Mouse (Mus musculus): ENCODE measurements around the gene Tex14. TPM values are rescaled to one million over a fixed set of nuclear protein-coding genes. Genes with fewer than 3 reads are reported as not detected.
"Not testable (repeated sequence)": the region's sequence is repeated elsewhere in the genome, so short reads cannot be mapped to it uniquely, and the experiment has no call there.

Gene Tex14
- total and polyA plus RNA-seq, 2 experiments from 2014 or later: 0.23 to 0.81 TPM

DNA sequence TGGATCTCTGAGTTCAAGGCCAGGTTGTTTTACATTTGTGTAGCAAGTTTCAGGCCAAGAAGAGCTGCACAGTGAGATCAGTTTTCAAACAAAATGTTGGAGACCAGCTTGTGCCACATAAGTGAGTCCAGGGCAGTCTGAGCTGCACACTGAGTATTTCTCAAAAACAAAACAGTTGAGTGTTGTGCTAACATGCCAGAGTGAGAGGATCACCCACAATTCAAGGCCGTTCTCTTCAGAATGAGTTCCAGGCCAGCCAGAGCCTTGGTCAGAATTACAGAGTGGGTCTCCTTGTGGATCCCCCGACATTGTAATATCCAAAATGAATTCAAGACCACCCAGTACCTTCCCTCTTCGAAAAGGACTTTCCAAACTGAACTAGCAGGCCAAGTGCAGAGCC, 41.3 kb downstream of the Tex14 start:
- 91% methylated on average over 3 of the region's 3 CpGs for WGBS
- Histone ChIP-seq H3K9ac (no peak overlapping the region), H3K36me3 (ENCODE audit: insufficient read depth) (no peaks in the 10 kb centered on the region), H3K4me1 (ENCODE audit: insufficient read depth) (no peaks in the 10 kb centered on the region; the same call in 1 of the 2 replicates), H3K4me2 (ENCODE audit: low read depth) (no peak overlapping the region), H3K27me3 (ENCODE audit: insufficient read depth, low read length) (no peaks in the 10 kb centered on the region), H3K27ac (ENCODE audit: low read depth, low read length) (no peak overlapping the region), H3K9me3 (ENCODE audit: low read length) (no peaks in the 10 kb centered on the region), H3K4me3 (ENCODE audit: low read depth, low read length) (no peak overlapping the region)
- DNase-seq (no peak), ATAC-seq (no peak)
- TF ChIP-seq CTCF (IDR thresholded peaks at IDR 0.05; ENCODE audit: low read depth): no peak

- Histone ChIP-seq H3K4me1 (ENCODE audit: insufficient read depth) (no peaks in the 10 kb centered on the region; the same call in 1 of the 2 replicates), H3K4me3 (ENCODE audit: low read depth, low read length) (no peak overlapping the region), H3K4me2 (ENCODE audit: low read depth) (no peak overlapping the region), H3K27me3 (ENCODE audit: insufficient read depth, low read length) (no peaks in the 10 kb centered on the region), H3K36me3 (ENCODE audit: insufficient read depth) (no peaks in the 10 kb centered on the region), H3K9me3 (ENCODE audit: low read length) (no peaks in the 10 kb centered on the region), H3K9ac (no peak overlapping the region), H3K27ac (ENCODE audit: low read depth, low read length) (no peak overlapping the region)
- no peak for TF ChIP-seq CTCF (IDR thresholded peaks at IDR 0.05; ENCODE audit: low read depth)
- DNase-seq (no peak), ATAC-seq (no peak)
These were observed 42.6 kb downstream of the Tex14 start for GRCm38 (mm10) chr11:87447429-87447828.

DNA sequence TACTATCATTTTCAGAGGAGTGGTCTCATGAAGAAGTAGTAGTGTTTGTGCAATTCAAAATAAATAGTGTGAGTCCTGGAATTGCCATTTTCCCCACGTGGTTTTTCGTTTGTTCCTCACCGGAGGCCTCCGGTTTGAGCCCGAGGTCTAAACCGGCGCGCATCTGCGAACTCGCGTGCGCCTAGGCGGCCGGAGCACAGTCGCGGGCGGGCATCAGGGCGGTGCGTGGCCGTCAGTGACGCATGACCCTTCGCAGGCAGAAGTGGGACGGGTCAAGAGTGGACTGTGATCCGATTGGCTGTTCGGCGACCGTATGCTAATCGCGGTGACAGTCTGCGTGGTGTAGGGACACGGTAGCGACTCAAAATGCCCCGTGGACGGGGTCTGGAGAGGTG, 43.2 kb downstream of the Tex14 start:
- WGBS: 0% methylated on average over 29 of the region's 34 CpGs
- H3K9ac ChIP-seq: peak overlapping the region; percentile 50

DNA sequence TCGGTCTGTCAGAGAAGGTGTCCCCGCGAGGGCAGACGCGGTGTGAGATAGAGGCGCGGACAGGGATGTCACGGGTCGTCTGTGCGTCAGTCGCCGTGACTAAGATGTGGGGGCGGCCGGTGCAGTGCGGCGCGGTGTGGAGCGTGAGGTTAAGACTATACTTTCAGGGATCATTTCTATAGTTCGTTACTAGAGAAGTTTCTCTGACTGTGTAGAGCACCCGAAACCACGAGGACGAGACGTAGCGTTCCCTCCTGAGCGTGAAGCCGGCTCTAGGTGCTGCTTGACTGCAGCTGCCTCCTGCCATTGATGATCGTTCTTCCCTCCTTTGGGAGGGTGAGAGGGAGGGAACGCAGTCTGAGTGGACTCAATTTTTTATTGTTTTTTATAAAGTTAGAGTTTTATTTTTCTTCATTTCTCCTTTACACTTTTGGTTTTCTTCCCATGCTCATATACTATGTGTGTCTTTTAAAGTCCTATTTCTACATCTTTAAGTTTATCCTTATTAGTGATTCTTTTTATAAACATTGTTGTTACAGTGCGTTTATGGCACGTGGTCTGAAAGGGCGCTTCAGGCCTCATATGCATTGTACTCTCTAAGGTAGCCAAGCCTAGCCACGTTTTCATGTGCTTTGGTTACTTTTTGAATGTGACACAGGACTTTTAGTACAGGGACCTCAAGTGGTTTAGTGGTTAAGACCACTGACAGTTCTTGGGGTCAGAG, 43.8 kb downstream of the Tex14 start:
- not testable (repeated sequence) for H3K4me1 ChIP-seq (ENCODE audit: insufficient read depth); H3K36me3 ChIP-seq (ENCODE audit: insufficient read depth); H3K9ac ChIP-seq; H3K27ac ChIP-seq (ENCODE audit: low read depth, low read length); H3K27me3 ChIP-seq (ENCODE audit: insufficient read depth, low read length); H3K4me3 ChIP-seq (ENCODE audit: low read depth, low read length); H3K9me3 ChIP-seq (ENCODE audit: low read length)
- ATAC-seq (peak; percentile 95), DNase-seq (peak; percentile 70)
- WGBS: 0% methylated on average over 5 of the region's 32 CpGs
- peak overlapping the region; percentile 59 for H3K4me2 ChIP-seq (ENCODE audit: low read depth)

More for the DNA sequence above, 43.2 kb downstream of the Tex14 start:
- not testable (repeated sequence) for H3K4me1 ChIP-seq (ENCODE audit: insufficient read depth); H3K27me3 ChIP-seq (ENCODE audit: insufficient read depth, low read length); H3K9me3 ChIP-seq (ENCODE audit: low read length); H3K27ac ChIP-seq (ENCODE audit: low read depth, low read length); H3K36me3 ChIP-seq (ENCODE audit: insufficient read depth)
- peak; percentile 74 for DNase-seq
- ATAC-seq: peak; percentile 90
- peak overlapping the region; percentile 32 for H3K4me3 ChIP-seq (ENCODE audit: low read depth, low read length)
- peak overlapping the region; percentile 59 for H3K4me2 ChIP-seq (ENCODE audit: low read depth)

DNA sequence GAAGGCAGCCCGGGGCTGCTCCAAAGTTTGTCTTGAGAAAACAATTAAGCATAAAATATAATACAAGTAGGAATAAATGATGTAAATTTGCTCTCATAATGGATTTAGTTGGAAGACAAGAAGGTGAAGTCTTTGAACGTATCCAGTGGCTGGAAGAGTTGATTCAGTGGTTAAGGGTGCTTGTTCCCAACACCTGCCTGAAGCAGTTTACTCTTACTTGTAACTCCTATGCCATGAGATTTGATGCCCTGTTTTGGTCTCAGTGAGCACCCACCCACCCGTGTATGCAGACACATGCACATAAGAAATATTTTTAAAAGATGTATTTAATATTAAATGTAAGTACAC, 44.3 kb downstream of the Tex14 start:
- H3K9me3 ChIP-seq (ENCODE audit: low read length): no peaks in the 10 kb centered on the region
- no peak for DNase-seq
- H3K4me2 ChIP-seq (ENCODE audit: low read depth): no peak overlapping the region
- WGBS: 8% methylated on average over 3 of the region's 3 CpGs
- H3K4me3 ChIP-seq (ENCODE audit: low read depth, low read length): no peak overlapping the region
- H3K36me3 ChIP-seq (ENCODE audit: insufficient read depth): no peaks in the 10 kb centered on the region
- ATAC-seq: no peak
- H3K4me1 ChIP-seq (ENCODE audit: insufficient read depth): no peaks in the 10 kb centered on the region; the same call in 1 of the 2 replicates
- H3K9ac ChIP-seq: no peak overlapping the region
- TF ChIP-seq CTCF (IDR thresholded peaks at IDR 0.05; ENCODE audit: low read depth): no peak
- H3K27ac ChIP-seq (ENCODE audit: low read depth, low read length): no peak overlapping the region
- no peaks in the 10 kb centered on the region for H3K27me3 ChIP-seq (ENCODE audit: insufficient read depth, low read length)

- H3K27me3 ChIP-seq (ENCODE audit: insufficient read depth, low read length); H3K4me3 ChIP-seq (ENCODE audit: low read depth, low read length); DNase-seq; H3K36me3 ChIP-seq (ENCODE audit: insufficient read depth); H3K27ac ChIP-seq (ENCODE audit: low read depth, low read length); H3K9ac ChIP-seq; H3K4me1 ChIP-seq (ENCODE audit: insufficient read depth); ATAC-seq; H3K9me3 ChIP-seq (ENCODE audit: low read length); H3K4me2 ChIP-seq (ENCODE audit: low read depth): not testable (repeated sequence)
- WGBS: 63% methylated on average over 5 of the region's 5 CpGs
These were observed 45.0 kb downstream of the Tex14 start for GRCm38 (mm10) chr11:87449847-87450246.

DNA sequence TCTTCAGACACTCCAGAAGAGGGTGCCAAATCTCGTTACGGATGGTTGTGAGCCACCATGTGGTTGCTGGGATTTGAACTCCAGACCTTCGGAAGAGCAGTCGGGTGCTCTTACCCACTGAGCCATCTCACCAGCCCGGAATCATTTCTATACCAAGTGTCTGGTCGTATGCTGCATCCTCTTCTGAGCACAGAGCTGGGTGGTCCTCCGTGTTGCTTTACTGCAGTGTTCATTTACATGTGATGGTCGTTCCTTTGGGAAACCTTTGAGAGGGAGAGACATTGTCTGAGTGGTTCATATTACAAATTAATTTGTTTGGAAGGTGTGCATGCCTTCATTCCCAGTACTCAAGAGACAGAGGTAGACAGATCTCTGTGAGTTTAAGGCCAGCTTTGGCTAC, 47.9 kb downstream of the Tex14 start:
- not testable (repeated sequence) for H3K4me1 ChIP-seq (ENCODE audit: insufficient read depth); H3K9me3 ChIP-seq (ENCODE audit: low read length); ATAC-seq; H3K27me3 ChIP-seq (ENCODE audit: insufficient read depth, low read length); DNase-seq; H3K4me3 ChIP-seq (ENCODE audit: low read depth, low read length); H3K4me2 ChIP-seq (ENCODE audit: low read depth); H3K9ac ChIP-seq; H3K27ac ChIP-seq (ENCODE audit: low read depth, low read length); H3K36me3 ChIP-seq (ENCODE audit: insufficient read depth)
- WGBS: 73% methylated on average over 6 of the region's 8 CpGs
